Comparison of ENCODE assay signal across 24 mouse cellular contexts in the genomic region with DNA sequence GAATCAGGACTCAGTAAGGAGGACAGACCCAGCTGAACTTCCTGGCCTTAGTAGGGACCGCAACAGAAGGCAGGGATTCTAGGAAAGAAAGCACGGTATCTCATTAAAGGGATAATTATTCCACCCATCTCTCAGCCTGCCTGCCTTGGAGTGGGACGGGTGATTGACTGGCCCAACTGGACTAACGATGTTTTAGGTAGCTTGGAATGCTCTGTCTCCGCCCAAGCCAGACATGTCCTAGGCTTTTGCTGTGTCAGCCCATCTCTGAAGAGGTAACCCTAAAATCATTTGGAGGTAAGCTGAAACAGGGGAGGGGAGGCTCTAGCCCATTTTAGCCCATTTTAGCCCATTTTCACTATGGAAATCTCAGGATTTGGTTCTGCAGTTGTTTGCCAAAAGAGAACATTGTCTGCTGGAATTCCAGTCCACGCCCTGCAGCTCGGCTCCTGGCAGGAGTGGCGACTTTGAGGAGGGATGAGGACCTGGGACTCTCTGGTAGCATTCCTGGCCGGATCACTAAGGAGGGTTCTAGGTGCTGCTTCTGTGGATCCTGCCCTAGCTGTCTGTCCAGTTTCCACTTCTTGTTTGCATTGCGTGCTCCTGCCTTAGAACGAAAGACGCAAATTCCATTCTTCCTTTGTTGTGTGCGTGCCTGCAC.
"Had no signal": no experiment of that assay in that cellular context is flagged by ENCODE, and none has a peak within 500 bp of the region (broad histone marks: within the 10 kb centered on the region; RNA-seq: fewer than 3 reads in every experiment).

No protein-coding gene starts in this region.

- H3K4me2 ChIP-seq: heart, embryonic 12.5 days; hindbrain, embryonic 12.5 days; hindbrain, embryonic 14.5 days; limb, embryonic 13.5 days; limb, embryonic 15.5 days; liver, embryonic 12.5 days had no signal

- H3K36me3 ChIP-seq: heart, embryonic 10.5 days; heart, embryonic 12.5 days; hindbrain, embryonic 10.5 days; hindbrain, embryonic 12.5 days; limb, embryonic 13.5 days; limb, embryonic 15.5 days; liver, embryonic 12.5 days had no signal

- ATAC-seq: hindbrain, postnatal 0 days; intestine, embryonic 16.5 days; liver, embryonic 12.5 days had no signal

- H3K27me3 ChIP-seq: hindbrain, embryonic 12.5 days had no signal

- H3K4me3 ChIP-seq: gastrocnemius, adult 2 months; heart, embryonic 10.5 days; heart, embryonic 12.5 days; hindbrain, embryonic 10.5 days; hindbrain, embryonic 12.5 days; limb, embryonic 13.5 days; limb, embryonic 15.5 days; liver, embryonic 12.5 days had no signal

- H3K4me1 ChIP-seq: hindbrain, embryonic 12.5 days; limb, embryonic 13.5 days; limb, embryonic 15.5 days had no signal

- H3K9me3 ChIP-seq: heart, embryonic 10.5 days; hindbrain, embryonic 10.5 days; hindbrain, embryonic 12.5 days; limb, embryonic 15.5 days; liver, embryonic 12.5 days had no signal

- H3K9ac ChIP-seq: heart, embryonic 12.5 days; hindbrain, embryonic 12.5 days; hindbrain, embryonic 14.5 days; limb, embryonic 13.5 days; limb, embryonic 15.5 days; liver, embryonic 12.5 days; liver, embryonic 14.5 days had no signal

- DNase-seq: gastrocnemius, adult 2 months; gastrocnemius, postnatal 10 days; gastrocnemius, postnatal 25 days; heart, adult 18-20 months; heart, postnatal 10 days; heart, postnatal 4 days; kidney, adult 11 months; kidney, adult 2 months; kidney, postnatal 10 days; kidney, postnatal 25 days; layer of hippocampus, adult 9-11 months; layer of hippocampus, postnatal 36 days; left cerebral cortex, postnatal 4 days had no signal

- H3K27ac ChIP-seq: gastrocnemius, adult 2 months; heart, embryonic 10.5 days; hindbrain, embryonic 10.5 days; hindbrain, embryonic 12.5 days; hindbrain, embryonic 14.5 days; hindbrain, postnatal 0 days; limb, embryonic 13.5 days; limb, embryonic 15.5 days; liver, embryonic 12.5 days; liver, embryonic 14.5 days had no signal
